Mouse (Mus musculus): ENCODE measurements at regions not wholly inside any gene's neighbourhood (a gene's known extent, or its start where the extent isn't known, plus 50 kb on each side); places are given as distances from the start of the nearest gene placed in this dataset.

DNA sequence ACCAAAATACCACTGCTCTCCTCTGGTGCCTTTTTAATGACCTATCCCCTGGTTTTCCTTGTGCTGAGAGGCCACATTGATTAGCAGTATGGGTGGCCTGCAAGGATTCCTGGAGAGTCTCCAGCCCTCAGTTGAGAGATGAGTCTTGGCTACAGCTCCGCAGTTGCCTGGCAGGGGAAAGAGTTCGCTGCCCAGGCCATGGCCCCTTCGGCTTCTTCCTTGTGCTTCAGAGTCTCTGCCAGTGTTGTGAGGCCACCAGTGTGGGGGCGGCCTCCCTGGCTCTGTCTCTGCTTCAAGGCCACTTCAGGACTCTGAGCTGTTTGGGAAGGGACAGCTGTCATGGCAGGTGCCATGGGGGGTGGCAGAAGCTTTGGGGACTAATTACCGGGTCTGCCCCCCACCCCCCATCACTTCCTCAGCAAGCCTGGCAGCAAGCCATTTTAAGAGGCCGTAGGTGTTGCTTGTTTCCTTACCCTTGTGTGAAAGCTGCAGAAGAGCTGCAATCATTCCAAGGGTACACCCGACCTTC lies 85.8 kb upstream of the Gria1 start:
- TF ChIP-seq MAX (IDR thresholded peaks at IDR 0.05): no peak
- no peak for TF ChIP-seq CTCF (IDR thresholded peaks at IDR 0.05; ENCODE audit: control insufficient read depth, insufficient read depth, insufficient read length)
- no peak for TF ChIP-seq FOSL1 (IDR thresholded peaks at IDR 0.05; ENCODE audit: insufficient read depth, low read length, poor library complexity, severe bottlenecking)
- no peak for TF ChIP-seq USF1 (IDR thresholded peaks at IDR 0.05; ENCODE audit: low read depth)
- no peak for TF ChIP-seq MYOD1 (IDR thresholded peaks at IDR 0.05; ENCODE audit: control insufficient read depth, insufficient read length, low read depth)

Measured in C2C12 (cell line).